Comparison of ENCODE assay signal across 15 mouse cellular contexts in genomic region chr1:83748974-83749373, GRCm38 (mm10).
A peak's percentile ranks its signal among the peaks of the same experiment; 100 is the strongest.
DNase-seq lines count a peak whose midpoint lies in the region; ATAC-seq lines count a peak whose summit lies in the region.
"Had no signal": no experiment of that assay in that cellular context is flagged by ENCODE, and none has a peak within 500 bp of the region (broad histone marks: within the 10 kb centered on the region; RNA-seq: fewer than 3 reads in every experiment).

No protein-coding gene starts in this region.

- H3K4me1 ChIP-seq in embryonic facial prominence, embryonic 11.5 days (ENCODE audit: control insufficient read depth, insufficient read depth, low read length) = no peaks in the 10 kb centered on the region
- H3K4me1 ChIP-seq in embryonic facial prominence, embryonic 10.5 days = no peaks in the 10 kb centered on the region
- peaks cover 12% of the 10 kb centered on the region for H3K4me1 ChIP-seq in hindbrain, embryonic 12.5 days
- peaks cover 6% of the 10 kb centered on the region; the same call in 1 of the 2 replicates for H3K4me1 ChIP-seq in midbrain, embryonic 15.5 days
- H3K4me1 ChIP-seq: heart, embryonic 12.5 days; liver, embryonic 13.5 days had no signal

- H3K9ac ChIP-seq in embryonic facial prominence, embryonic 11.5 days (replicated peaks; ENCODE audit: low read length) = no peak overlapping the region
- H3K9ac ChIP-seq in hindbrain, embryonic 12.5 days = no peak overlapping the region
- no peak overlapping the region for H3K9ac ChIP-seq in midbrain, embryonic 15.5 days
- H3K9ac ChIP-seq: heart, embryonic 12.5 days; liver, embryonic 13.5 days had no signal

- WGBS in embryonic facial prominence, embryonic 11.5 days = 58% methylated on average over 4 of the region's 4 CpGs
- WGBS in embryonic facial prominence, embryonic 10.5 days = 65% methylated on average over 4 of the region's 4 CpGs
- 29% methylated on average over 4 of the region's 4 CpGs for WGBS in hindbrain, embryonic 12.5 days
- 13% methylated on average over 4 of the region's 4 CpGs for WGBS in midbrain, embryonic 15.5 days

- H3K27ac ChIP-seq in embryonic facial prominence, embryonic 11.5 days (replicated peaks; ENCODE audit: low read depth, low read length) = no peak overlapping the region
- no peak overlapping the region for H3K27ac ChIP-seq in embryonic facial prominence, embryonic 10.5 days (replicated peaks)
- peak overlapping the region; percentile 91 for H3K27ac ChIP-seq in hindbrain, embryonic 12.5 days
- peak overlapping the region; percentile 16; the same call in 1 of the 2 replicates for H3K27ac ChIP-seq in midbrain, embryonic 15.5 days
- H3K27ac ChIP-seq: liver, embryonic 13.5 days had no signal

- 0 out of 2 replicates have a peak, but pooled peaks have one; percentile 18 for ATAC-seq in embryonic facial prominence, embryonic 11.5 days (replicated peaks; ENCODE audit: insufficient number of reproducible peaks, low FRiP score, low TSS enrichment, low read depth)
- ATAC-seq in hindbrain, embryonic 12.5 days (ENCODE audit: low FRiP score) = peak; percentile 83
- peak; percentile 50 for ATAC-seq in midbrain, embryonic 15.5 days (replicated peaks)

- H3K27me3 ChIP-seq in embryonic facial prominence, embryonic 11.5 days (ENCODE audit: control insufficient read depth, insufficient read depth, low read length) = no peaks in the 10 kb centered on the region
- no peaks in the 10 kb centered on the region for H3K27me3 ChIP-seq in embryonic facial prominence, embryonic 10.5 days (replicated peaks; ENCODE audit: low read depth, poor library complexity, severe bottlenecking)
- H3K27me3 ChIP-seq in hindbrain, embryonic 12.5 days = no peaks in the 10 kb centered on the region
- H3K27me3 ChIP-seq in midbrain, embryonic 15.5 days (replicated peaks) = no peaks in the 10 kb centered on the region
- H3K27me3 ChIP-seq: heart, embryonic 12.5 days; liver, embryonic 13.5 days had no signal

- H3K4me2 ChIP-seq in embryonic facial prominence, embryonic 11.5 days (ENCODE audit: low read depth, low read length) = no peak overlapping the region
- no peak overlapping the region for H3K4me2 ChIP-seq in hindbrain, embryonic 12.5 days (replicated peaks)
- H3K4me2 ChIP-seq in midbrain, embryonic 15.5 days = no peak overlapping the region
- H3K4me2 ChIP-seq: heart, embryonic 12.5 days; liver, embryonic 13.5 days had no signal

- no peak overlapping the region for H3K4me3 ChIP-seq in embryonic facial prominence, embryonic 11.5 days (ENCODE audit: low read depth, low read length)
- no peak overlapping the region for H3K4me3 ChIP-seq in embryonic facial prominence, embryonic 10.5 days
- no peak overlapping the region for H3K4me3 ChIP-seq in hindbrain, embryonic 12.5 days
- H3K4me3 ChIP-seq in midbrain, embryonic 15.5 days = no peak overlapping the region
- H3K4me3 ChIP-seq: heart, embryonic 12.5 days; liver, embryonic 13.5 days had no signal

- no peaks in the 10 kb centered on the region for H3K36me3 ChIP-seq in embryonic facial prominence, embryonic 11.5 days (replicated peaks; ENCODE audit: control insufficient read depth, insufficient read depth, low read depth, low read length)
- H3K36me3 ChIP-seq in embryonic facial prominence, embryonic 10.5 days (replicated peaks) = no peaks in the 10 kb centered on the region
- H3K36me3 ChIP-seq in hindbrain, embryonic 12.5 days = no peaks in the 10 kb centered on the region
- H3K36me3 ChIP-seq in midbrain, embryonic 15.5 days (replicated peaks) = no peaks in the 10 kb centered on the region
- H3K36me3 ChIP-seq: G1E; heart, embryonic 12.5 days; liver, embryonic 13.5 days had no signal

- H3K9me3 ChIP-seq in embryonic facial prominence, embryonic 11.5 days (replicated peaks; ENCODE audit: control insufficient read depth, low read length) = no peaks in the 10 kb centered on the region
- H3K9me3 ChIP-seq in embryonic facial prominence, embryonic 10.5 days = no peaks in the 10 kb centered on the region
- H3K9me3 ChIP-seq in hindbrain, embryonic 12.5 days (replicated peaks) = no peaks in the 10 kb centered on the region
- H3K9me3 ChIP-seq in midbrain, embryonic 15.5 days = no peaks in the 10 kb centered on the region
- H3K9me3 ChIP-seq: heart, embryonic 12.5 days; liver, embryonic 13.5 days had no signal

- no peak for DNase-seq in embryonic facial prominence, embryonic 11.5 days (ENCODE audit: low spot score)
- DNase-seq in embryonic facial prominence, embryonic 10.5 days (ENCODE audit: low spot score) = no peak
- peak; percentile 28 for DNase-seq in embryo, embryonic 11 days
- DNase-seq in ovary, postnatal 36 days (ENCODE audit: low spot score) = no peak
- no peak for DNase-seq in kidney, postnatal 4 days
- DNase-seq in cerebellum, adult 8-10 months = no peak
- DNase-seq: cerebellum, postnatal 25 days; gastrocnemius, postnatal 14 days; kidney, adult 9 months; liver, embryonic 13.5 days; lung, postnatal 14 days had no signal

Comparison
In these comparisons a context has a peak if more than half of its experiments do, and no peak if none do; other contexts are left out.
1. ATAC-seq: peak in every context shown above with its lines; median percentile 83 in hindbrain, embryonic 12.5 days; 50 in midbrain, embryonic 15.5 days; 18 in embryonic facial prominence, embryonic 11.5 days.
2. H3K27ac ChIP-seq: peak in hindbrain, embryonic 12.5 days (single experiment) and midbrain, embryonic 15.5 days (single experiment); none in embryonic facial prominence, embryonic 11.5 days (single experiment) and embryonic facial prominence, embryonic 10.5 days (single experiment).